Mouse (Mus musculus) bone marrow macrophage, adult 2 months (primary cell): ENCODE results near the gene Saa4.

ENCODE experiments used
- CTCF ChIP-seq: IDR thresholded peaks from 2 replicates; pipeline ENCODE4 v1.5.1; 2012; ENCODE audit warnings: low read depth, mild to moderate bottlenecking, low read length, moderate library complexity
- POLR2A ChIP-seq: IDR thresholded peaks from 2 replicates; pipeline ENCODE4 v1.6.1; 2012; ENCODE audit warnings: mild to moderate bottlenecking, low read depth, low read length, borderline replicate concordance

DNA sequence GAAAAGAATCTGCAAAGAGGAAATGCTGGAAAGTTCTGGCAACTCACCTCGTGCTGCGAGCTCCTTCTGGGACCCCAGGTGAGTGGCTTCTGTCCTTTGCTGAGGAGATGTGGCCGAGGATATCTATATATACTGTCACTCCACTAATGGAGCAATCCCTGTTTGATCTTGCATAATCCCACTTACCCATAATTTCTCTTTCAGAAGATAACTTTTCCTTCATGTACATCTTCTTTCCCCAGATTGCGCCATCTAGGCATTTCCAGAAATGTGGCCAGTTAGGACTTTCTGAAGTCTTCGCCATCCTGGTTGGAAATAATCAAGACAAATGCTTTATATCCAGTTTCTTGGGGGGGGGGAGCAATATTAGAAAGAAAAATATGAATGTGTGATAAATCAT, 16.8 kb downstream of the Saa4 start, which contains the start of gene Saa3:
- TF ChIP-seq POLR2A (no peak), CTCF (no peak)
